Mouse (Mus musculus) urinary bladder, postnatal 10 days (tissue): Measurements from ENCODE around the gene Gnat1.
"Not testable (repeated sequence)": the region's sequence is repeated elsewhere in the genome, so short reads cannot be mapped to it uniquely, and the experiment has no call there.

Experiments used
- DNase-seq: peaks from one replicate; pipeline ENCODE4 v3.0.0; 2022; ENCODE audit warnings: low spot score

Gene Gnat1

DNA sequence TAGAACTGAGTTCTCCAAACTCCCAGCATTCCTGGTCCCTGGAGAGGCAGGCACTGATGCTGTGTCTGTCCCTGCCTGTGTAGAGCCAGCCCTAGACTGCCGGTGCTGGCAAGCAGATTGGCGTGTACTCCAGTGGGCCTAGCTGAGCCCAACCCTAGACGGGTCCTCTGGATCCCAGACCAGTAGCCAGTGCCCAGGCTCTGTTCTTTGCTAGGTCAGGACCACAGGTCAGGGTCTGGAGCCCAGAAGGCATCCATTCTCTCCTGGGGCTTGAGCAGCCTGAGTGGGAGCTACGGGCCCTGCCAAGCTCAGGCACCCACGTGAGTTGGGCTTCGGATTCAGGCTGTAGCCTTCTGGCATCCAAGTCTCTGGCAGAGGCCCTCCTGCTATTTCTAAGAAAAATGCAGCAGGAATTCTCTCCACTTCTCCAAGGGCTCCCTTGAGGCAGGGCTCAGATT, 20.6 kb upstream of the Gnat1 start:
- DNase-seq = no peak

DNA sequence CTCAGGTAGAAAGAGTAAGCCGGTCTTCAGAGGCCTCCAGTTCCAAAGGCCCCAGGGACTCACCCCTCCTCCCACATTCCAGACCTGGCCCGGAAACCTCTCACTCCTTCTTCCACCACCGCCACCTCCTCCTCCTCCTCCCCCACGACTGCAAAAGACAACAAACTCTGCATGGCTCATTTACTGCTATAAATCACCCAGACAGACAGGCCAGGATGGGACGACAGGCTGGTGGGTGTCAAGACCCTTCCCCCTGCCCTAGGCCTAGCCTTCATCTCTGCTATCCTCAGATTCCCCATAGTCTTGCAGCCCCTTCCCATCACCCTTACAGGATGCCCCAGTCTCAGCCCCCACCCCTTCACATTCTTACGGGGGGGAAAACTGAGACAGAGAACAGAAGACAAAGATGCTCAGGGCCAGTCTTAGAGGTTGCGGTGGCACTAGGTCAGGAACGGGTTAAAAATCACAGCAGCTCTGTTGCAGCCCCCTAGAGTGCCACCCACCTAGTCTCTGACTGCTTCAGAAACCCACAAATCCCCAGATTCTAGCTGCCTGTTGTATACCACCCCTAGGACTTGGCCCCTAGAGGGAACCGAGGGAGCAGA, 20.0 kb upstream of the Gnat1 start:
- DNase-seq = no peak

DNA sequence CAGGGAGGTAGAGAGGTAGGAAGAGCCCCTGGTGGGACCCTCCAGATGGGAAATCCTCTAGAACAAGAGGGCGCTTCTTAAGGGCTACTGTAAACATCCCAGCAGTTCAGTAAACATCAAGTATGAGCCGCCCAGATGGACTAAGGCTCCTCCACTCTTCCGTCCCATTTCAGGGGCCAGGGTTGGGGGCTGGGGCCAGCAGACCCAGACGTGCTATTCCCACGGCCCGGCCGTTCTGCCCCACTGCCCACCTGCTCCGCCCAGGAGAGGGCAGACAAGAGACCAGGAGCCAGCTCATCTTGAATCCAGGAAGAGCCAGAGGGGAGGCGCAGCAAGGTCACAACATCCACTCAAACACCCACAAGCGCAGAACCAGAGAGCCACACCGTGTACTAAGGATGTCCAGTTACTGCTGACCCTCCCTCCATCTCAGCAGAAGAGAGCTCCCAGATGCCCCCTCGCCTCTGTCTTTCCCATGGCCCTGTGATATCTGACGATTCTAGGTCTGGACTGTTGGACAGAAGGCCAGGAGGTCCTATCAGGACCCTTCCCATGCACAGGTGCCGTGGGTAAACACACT, 19.2 kb upstream of the Gnat1 start:
- DNase-seq = no peak

DNA sequence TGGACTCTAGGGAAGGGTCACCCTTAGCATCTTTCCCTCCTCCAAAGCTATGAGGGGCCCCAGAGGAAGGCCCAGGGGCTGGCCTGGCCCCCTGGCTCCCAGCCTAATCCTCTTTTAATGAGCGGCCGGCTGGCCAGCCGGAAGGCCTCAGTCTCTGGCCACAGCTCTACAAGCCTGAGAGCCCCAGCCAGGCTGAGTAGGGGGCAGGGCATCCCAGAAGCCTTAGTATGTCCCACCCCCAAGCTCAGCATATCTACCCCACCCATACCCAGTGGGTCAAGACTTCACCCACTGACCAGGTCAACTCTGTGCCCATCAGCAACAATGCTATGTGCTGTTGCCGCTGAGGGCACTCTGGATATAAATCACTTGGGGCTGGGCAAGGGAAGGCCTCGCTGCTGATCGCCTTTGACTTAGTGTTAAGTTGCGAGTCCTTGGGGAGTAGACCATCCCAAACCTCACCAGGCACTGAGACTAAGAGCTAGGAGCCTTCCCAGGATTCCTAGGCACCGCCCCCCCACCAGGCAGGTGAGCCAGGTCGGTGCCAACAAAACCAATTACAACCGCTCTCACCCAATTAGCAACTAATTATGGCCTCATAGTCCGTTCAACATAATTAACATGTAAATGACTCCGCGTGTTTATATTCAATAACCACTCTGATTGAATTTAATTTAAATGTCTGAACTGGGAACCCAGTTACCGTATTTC, 18.5 kb upstream of the Gnat1 start:
- DNase-seq = no peak

DNA sequence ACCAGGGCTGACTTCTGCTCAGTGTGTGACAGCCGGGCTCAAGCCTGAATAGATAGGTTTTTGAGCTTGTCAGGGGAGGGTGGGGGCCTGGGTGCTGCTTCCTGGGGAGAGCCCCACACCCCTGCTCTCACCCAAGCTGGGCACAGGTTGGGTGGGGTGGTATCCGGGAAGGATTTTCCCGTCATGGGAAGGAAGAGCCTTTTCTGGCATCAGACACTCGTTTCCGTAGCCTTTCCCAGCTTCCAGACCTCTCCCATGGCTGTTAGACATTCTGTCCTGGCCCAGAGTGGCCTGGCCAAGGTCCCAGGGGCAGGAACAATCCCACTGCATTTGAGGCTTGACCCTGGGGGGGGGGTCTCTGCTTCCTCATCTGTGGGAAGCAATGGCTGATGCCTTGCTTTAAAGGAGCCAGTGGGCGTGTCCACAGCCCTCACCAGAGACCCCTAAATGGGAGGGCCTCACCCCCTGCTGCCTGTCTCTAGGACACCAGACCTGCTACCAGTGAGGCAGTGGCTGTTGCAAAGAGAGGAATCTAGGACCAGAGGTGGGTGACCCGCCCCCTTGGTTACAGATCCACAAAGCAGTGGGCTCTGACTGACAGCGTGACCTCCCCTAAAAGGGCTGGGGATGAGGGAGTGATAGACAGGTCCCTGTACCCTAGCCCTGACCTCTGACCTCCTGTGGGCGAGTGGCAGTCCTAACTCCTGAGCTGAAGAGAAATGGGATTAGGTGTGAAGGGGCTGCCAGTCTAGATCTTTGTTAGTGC, 17.5 kb upstream of the Gnat1 start:
- DNase-seq = no peak

DNA sequence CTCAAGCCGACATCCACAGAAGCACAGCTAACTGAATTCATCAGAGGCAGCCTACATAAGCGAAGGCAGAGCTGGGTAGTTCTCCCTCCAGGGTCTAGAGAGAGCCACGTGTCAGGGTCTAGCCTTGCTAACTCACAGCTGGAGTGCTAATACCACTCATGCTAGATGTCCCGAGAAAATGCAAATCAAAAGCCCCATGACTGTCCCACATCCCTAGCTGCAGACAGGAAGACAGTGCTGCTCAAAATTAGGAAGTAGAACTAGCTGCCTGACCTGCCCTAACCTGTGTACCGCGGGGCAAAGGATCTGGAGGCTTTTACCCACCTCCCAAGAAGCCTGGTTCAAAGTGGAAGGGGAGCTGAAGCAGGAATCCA, 16.6 kb upstream of the Gnat1 start:
- DNase-seq = no peak

DNA sequence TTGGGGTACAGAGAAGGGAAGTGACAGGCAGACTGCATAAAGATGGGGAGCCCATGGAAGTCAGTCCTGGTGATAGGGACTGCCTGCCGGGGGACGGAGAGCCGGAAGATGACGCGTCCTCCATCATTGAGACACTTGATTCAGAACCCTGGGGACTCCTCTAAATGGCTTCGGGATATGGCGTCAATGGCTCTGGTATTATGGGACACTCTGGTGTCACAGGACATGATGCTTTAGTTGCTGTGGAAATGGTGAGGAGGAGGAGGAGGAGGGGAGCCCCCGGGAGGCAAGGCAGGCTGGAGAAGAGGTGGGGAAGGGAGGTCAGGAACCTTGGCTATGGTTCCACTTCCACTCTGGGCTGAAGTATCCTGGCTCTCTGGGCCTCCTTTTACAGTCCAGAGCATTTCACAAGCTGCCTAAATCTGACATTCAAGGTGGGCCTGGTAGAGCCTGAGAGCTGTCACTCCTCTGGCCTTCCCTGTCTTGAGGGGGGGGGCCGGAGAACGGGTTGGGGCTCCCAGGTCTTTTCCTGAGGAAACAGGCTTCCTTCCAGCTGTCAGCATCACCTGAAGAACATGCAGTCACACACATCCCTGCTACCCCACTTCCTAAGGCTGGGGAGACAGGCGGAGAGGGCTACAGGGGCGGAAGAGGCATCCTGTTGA, 16.1 kb upstream of the Gnat1 start:
- DNase-seq = no peak

DNA sequence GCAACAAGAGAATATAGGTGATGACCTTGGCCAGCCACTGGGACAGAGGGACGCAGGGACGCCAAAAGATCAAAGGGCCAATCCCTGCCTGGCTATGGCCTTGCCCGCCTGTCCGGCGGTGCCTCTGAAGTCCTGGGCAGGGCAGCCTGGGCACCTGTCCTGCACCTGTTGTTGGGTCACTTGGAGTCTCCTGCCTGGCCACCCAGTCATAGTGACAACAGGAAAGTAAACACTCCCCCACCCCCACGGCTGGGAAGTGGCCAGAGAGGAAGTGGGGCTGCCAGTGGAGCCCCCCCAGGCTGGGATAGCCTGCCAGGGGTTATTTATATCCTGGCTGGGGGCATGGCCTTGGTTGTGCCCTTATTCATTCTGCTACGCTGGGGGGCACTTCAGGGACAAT, 15.1 kb upstream of the Gnat1 start:
- DNase-seq = no peak

DNA sequence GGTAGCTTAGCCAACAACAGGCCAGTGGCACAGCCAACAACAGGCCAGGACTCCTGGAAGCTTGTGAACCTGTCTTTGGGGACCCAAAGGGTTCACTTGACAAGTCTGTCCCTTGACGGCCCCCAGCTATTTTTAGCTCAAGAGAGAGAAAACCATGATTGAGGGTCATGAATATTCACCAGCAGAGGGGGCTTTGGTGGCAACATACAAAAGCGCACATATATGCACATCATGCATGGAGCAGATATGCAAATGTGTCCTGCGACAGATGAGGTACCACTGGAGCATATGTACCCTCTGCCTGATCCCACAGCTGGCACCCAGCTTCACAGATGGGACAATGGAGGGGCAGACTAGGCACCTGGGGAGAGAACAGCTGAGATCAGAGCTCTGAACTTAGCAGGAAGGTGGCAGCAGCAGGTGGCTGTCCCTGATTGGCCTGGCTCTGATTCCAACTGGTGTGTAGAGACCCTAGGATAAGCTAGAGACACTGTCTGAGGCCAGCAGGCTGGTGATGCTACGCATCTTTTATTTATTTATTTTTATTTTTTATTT, 14.0 kb upstream of the Gnat1 start:
- no peak for DNase-seq

DNA sequence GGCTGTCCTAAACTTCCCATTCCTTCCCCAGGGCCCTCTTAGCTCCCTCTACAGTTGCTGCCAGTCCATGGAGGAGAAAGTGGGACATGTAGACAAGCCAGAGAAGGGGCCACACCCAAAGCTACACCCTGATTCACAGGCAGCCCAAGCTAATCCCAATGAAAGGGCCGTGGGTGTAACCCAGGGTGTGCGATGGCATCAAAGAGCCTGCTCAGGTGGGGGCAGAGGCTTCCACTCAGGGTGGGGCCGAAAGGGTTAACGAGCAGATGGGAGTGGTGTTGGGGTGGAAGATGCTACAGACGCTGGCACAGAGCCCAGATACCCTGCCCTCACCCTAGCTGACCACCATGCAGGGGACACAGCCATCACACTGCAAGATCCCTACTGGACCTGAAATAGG, 13.3 kb upstream of the Gnat1 start:
- DNase-seq = no peak

DNA sequence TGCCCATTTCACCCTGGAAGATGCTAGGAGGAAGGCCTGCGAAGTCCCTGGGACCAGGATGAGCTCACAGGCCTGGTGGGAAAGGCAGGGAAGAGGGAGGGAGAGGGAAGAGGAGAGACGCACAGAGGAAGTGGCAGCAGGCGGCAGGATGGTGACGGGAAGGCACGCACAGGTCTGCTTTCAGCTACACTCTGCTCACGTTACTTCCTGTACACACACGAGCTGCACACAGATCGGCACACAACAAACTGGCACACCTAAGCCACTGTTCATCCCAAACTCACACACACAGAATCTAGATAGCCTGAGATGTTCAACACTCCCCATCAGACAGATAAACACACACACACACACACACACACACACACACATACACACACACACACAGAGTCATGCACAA, 10.9 kb upstream of the Gnat1 start:
- DNase-seq = no peak

DNA sequence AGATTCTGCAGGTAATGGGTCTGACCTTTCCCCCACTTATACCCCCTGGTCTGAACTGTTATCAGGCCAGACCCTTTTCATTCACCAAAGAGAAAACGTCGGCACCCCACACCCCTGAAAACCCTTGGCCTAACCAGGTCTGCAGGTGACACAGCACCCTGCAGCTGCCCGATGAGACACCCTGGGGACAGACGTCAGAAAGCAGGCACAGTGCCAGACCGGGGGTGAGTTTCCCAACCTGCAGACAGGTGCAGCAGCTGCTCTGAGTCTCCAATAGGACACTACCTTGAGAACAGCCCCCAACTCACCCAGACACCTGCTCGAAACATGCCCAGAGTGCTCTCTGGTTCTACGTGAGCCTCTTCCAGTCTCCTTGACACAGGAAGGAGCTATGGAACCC, 9.4 kb upstream of the Gnat1 start:
- DNase-seq = no peak

DNA sequence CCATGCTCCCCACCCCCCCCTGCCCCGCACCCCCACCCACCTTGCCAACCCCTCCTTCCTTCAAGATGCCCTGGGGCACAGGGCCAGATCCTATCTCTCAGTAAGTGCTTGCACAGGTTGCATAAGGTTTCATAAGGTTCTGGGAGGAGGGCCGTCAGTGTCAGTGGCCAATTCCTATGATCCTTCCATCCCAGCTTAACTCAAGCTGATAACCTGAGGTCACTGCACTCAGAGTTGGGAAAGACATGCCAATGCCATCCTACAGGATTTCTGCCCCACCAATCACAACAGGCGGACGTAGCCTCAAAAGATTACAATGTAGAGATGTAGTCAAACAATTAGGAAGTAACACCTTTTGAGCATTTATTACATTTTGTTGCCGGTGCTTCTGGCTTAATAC, 8.9 kb upstream of the Gnat1 start:
- no peak for DNase-seq

DNA sequence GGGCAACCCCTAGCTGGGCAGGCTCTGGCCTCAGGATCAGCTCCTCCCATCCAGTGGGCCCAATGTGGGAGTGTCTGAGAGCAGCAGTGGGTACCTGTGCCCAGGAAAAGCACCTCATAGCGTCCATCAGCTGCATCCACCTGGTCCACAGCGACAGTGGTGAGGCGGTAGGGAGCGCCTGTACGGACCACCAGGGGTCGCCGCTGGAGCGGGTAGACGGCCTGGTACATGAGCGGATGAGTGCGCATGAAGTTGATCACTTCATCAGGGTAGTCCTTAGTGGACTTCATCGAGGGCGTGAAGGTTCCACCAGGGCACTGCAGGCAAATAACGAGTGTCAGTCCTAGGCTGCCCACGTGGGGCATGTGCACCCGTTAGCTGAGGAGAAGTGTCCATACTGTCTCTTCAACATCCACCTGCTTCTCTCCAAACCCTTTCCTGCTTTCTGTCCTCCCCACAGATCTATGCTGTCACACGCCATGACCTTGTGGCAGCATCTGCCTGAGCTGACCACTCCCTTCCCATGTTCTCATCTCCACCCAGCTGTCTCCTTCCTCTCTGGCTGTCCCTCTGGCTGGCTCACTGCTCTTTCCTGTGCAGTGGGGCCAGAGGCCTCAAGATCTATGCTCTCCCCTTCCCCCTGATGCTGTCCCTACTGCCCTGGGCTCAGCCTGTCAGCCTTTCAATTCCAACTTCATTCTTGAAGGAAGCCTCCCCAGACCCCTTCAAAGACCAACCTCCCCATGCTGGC, 5.9 kb upstream of the Gnat1 start:
- no peak for DNase-seq

DNA sequence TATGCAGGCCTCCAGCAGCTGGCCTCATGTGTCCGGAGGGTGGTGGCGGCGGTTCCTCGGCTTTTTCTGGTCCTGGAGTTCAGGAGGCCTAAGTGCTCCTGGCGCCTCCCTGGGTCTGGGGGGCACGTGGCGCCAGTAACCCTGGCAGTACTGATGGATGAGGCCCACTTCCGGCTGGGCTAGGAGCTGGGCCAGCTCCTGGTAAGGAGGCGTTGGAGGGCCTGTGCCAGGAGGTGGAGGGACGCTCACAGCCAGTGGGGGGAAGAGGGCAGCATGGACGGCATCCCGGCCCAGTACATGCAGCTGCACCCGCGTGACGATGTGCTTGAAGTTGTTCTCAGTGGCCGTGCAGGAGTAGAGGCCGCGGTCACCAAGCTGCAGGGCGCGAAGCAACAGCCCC, 2.9 kb upstream of the Gnat1 start:
- DNase-seq = no peak

DNA sequence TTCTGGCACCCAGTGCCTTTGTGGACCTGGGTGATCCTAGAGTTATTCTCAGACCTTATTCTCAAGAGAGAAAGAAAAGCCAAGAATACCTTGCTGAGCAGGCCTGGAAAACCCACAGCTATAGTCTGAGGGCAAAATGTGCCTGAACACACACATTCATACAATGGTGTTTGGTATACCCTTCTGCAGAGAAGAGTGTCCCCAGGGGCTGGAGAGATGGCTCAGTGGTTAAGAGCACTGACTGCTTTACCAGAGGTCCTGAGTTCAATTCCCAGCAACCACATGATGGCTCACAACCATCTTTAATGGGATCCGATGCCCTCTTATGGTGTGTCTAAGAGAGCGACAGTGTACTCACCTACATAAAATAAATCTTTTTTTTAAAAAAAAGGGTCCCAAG, 651 bp downstream of the Gnat1 start:
- DNase-seq = no peak

DNA sequence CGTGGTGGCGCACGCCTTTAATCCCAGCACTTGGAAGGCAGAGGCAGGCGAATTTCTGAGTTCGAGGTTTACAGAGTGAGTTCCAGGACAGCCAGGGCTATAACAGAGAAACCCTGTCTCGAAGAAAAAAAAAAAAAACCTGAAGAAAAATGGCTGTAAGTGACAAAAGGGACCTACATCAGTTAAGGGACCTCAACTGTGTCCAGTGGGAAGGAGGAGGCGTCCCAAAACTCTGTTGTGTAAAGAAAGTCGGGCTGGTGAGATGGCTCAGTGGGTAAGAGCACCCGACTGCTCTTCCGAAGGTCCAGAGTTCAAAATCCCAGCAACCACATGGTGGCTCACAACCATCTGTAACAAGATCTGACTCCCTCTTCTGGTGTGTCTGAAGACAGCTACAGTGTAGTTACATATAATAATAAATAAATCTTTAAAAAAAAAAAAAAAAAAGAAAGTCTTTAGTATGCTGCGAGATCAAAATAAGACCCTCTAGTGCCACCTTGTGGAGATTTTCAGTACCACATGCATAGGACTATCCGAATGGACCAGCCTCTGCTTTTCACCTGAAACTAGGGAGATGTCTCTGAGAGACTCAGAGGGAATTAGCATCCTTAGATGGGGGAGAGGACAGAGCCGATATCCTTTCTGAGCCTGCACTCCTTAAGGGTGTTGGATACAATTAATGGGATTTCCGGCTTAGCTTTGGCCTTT, 1.5 kb downstream of the Gnat1 start:
- not testable (repeated sequence) for DNase-seq

DNA sequence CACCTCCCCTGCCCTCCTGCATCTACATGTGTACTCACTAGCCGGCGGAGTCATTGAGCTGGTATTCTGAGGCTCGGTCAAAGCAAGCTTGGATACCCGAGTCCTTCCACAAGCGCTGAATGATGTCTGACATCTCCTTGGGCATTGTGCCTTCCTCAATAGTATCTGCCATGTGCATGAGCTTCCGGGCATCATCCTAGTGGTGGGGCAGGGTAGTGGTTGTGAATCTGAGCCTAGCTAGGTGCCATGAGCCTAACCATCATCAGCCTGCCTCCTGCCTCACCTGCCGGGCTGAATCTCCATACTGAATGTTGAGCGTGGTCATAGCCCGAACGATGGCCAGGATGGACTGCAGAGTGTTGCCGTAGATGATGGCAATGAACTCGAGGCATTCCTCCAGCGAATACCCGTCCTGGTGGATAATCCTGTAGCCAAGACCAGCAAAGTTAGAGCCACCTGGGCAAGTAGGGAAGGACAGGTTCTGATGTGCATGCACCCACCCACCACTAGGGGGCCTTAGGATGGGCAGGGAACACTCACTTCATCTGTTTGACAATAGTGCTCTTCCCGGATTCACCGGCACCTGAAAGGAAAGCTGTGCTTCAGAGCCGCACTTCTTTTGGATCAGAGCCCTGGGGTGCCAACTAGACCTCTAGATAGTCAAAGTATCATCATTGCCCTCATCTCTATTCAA, 2.3 kb downstream of the Gnat1 start:
- DNase-seq = no peak

DNA sequence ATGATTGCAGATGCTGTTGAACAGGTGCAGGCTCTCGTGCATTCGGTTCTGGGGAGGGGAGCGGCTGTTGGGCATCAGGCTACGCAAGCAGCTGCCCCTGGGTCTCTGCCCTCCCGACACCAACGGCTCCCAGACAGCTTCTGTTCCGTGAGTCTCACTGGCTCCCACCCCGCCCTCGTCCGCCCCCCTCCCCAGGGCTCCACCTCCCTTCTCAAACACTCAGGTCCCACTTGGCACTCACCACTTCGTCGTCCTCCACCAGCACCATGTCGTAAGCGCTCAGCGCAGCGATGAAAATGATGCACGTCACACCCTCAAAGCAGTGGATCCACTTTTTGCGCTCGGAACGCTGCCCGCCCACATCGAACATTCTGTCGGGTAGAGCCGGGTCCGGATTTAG, 3.2 kb downstream of the Gnat1 start:
- DNase-seq = no peak

DNA sequence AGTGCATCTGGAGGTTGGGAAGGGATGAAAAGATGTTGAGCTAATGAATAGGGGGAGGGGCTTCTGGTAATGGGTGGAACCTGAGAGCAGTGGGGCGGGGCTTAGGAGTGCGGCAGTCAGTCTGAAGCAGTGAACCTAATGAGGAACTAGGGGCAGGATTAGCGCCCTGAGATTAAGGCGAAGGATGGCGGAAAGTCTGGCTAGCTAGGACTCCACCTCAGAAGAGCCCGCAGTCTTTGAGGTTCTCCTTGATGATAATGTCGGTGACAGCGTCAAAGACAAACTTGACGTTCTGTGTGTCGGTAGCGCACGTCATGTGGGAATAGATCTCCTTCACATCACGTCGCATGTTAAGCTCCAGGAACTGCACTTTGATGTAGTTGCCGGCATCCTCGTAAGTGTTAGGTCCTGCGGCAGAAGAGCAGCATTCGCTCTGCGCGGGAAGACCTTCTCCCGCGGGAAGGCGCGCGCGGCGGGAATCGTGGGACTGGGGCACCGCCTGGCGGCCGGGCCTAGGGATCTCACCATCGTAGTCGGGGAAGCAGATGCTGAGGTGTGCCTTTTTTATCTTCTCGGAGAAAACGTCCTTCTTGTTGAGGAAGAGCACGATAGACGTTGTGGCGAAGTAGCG, 3.7 kb downstream of the Gnat1 start:
- DNase-seq = no peak
